Comparison of ENCODE assay signal across 21 mouse cellular contexts in the genomic region with DNA sequence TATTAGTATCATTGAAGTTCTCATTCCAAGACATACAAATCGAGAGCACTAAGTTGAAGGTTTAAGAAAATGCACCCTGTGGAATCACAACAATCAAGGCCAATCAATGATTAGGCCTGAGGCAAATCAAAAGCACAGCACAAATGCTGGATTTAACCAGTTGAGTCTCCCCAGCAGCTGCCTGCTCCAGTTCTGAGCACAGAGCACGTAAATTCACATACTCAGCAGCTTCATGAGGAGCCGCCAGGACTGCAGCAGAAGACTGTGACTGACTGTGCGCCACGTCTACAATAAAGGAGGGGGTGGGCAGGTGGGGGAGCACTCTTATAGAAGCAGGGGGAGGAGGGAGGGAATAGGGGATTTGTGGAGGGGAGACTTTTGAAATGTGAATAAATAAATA. TPM values are rescaled to one million over a fixed set of nuclear protein-coding genes. Genes with fewer than 3 reads are reported as not detected.
A peak's percentile ranks its signal among the peaks of the same experiment; 100 is the strongest.
DNase-seq lines count a peak whose midpoint lies in the region; ATAC-seq and TF ChIP-seq lines count a peak whose summit lies in the region.
"Had no signal": no experiment of that assay in that cellular context is flagged by ENCODE, and none has a peak within 500 bp of the region (broad histone marks: within the 10 kb centered on the region; RNA-seq: fewer than 3 reads in every experiment).

No protein-coding gene starts in this region.

- intact Hi-C loops in left cerebral cortex, postnatal 36 days (cut with DNase I) = no loop called here

- H3K9me3 ChIP-seq in forebrain, postnatal 0 days (ENCODE audit: low read length) = no peaks in the 10 kb centered on the region
- H3K9me3 ChIP-seq in forebrain, embryonic 12.5 days = no peaks in the 10 kb centered on the region
- no peaks in the 10 kb centered on the region for H3K9me3 ChIP-seq in midbrain, embryonic 13.5 days
- no peaks in the 10 kb centered on the region for H3K9me3 ChIP-seq in midbrain, embryonic 10.5 days (replicated peaks)
- H3K9me3 ChIP-seq: embryonic facial prominence, embryonic 13.5 days; intestine, embryonic 15.5 days; limb, embryonic 15.5 days; liver, embryonic 15.5 days; neural tube, embryonic 13.5 days had no signal

- H3K4me3 ChIP-seq in forebrain, postnatal 0 days (ENCODE audit: low read depth, low read length) = no peak overlapping the region
- H3K4me3 ChIP-seq in forebrain, embryonic 12.5 days (replicated peaks) = no peak overlapping the region
- no peak overlapping the region for H3K4me3 ChIP-seq in midbrain, embryonic 13.5 days (replicated peaks)
- no peak overlapping the region for H3K4me3 ChIP-seq in midbrain, embryonic 10.5 days
- H3K4me3 ChIP-seq: embryonic facial prominence, embryonic 13.5 days; intestine, embryonic 15.5 days; limb, embryonic 15.5 days; liver, embryonic 15.5 days; neural tube, embryonic 13.5 days had no signal

- ATAC-seq in forebrain, postnatal 0 days = peak; percentile 84
- ATAC-seq in forebrain, embryonic 12.5 days (ENCODE audit: low FRiP score) = no peak
- 0 out of 2 replicates have a peak, but pooled peaks have one; percentile 62 for ATAC-seq in midbrain, embryonic 13.5 days
- ATAC-seq: intestine, embryonic 15.5 days had no signal

- DNase-seq in forebrain, postnatal 0 days = no peak
- DNase-seq in midbrain, embryonic 10.5 days (ENCODE audit: low spot score) = no peak
- peak; percentile 54 for DNase-seq in ZHBTc4 (ENCODE audit: low read depth, low spot score)
- peak; percentile 34 for DNase-seq in yolk sac, embryonic 10.5 days (ENCODE audit: low spot score)
- DNase-seq in left cerebral cortex, postnatal 36 days (ENCODE audit: low spot score in 2 of 2) = no peak
- DNase-seq: adrenal gland, adult 8-10 months; cerebellum, adult 11 months; cerebellum, postnatal 10 days; gastrocnemius, postnatal 36 days; kidney, postnatal 10 days; right cerebral cortex, postnatal 14 days; spleen, adult 18-20 months; thymus, postnatal 36 days had no signal

- H3K4me1 ChIP-seq in forebrain, postnatal 0 days (ENCODE audit: insufficient read depth) = no peaks in the 10 kb centered on the region
- no peaks in the 10 kb centered on the region for H3K4me1 ChIP-seq in forebrain, embryonic 12.5 days
- no peaks in the 10 kb centered on the region for H3K4me1 ChIP-seq in midbrain, embryonic 13.5 days (replicated peaks)
- no peaks in the 10 kb centered on the region for H3K4me1 ChIP-seq in midbrain, embryonic 10.5 days
- H3K4me1 ChIP-seq: intestine, embryonic 15.5 days; limb, embryonic 15.5 days; liver, embryonic 15.5 days had no signal

- H3K27ac ChIP-seq in forebrain, postnatal 0 days (ENCODE audit: low read depth, low read length) = no peak overlapping the region
- no peak overlapping the region for H3K27ac ChIP-seq in forebrain, embryonic 12.5 days
- no peak overlapping the region for H3K27ac ChIP-seq in midbrain, embryonic 13.5 days
- H3K27ac ChIP-seq in midbrain, embryonic 10.5 days (replicated peaks) = no peak overlapping the region
- H3K27ac ChIP-seq: embryonic facial prominence, embryonic 13.5 days; intestine, embryonic 15.5 days; limb, embryonic 15.5 days; liver, embryonic 15.5 days; neural tube, embryonic 13.5 days had no signal

- H3K27me3 ChIP-seq in forebrain, postnatal 0 days (ENCODE audit: insufficient read depth, low read length) = no peaks in the 10 kb centered on the region
- H3K27me3 ChIP-seq in forebrain, embryonic 12.5 days = no peaks in the 10 kb centered on the region
- H3K27me3 ChIP-seq in midbrain, embryonic 13.5 days = no peaks in the 10 kb centered on the region
- H3K27me3 ChIP-seq in midbrain, embryonic 10.5 days (ENCODE audit: low read depth, poor library complexity, severe bottlenecking) = no peaks in the 10 kb centered on the region
- H3K27me3 ChIP-seq: CH12.LX; embryonic facial prominence, embryonic 13.5 days; intestine, embryonic 15.5 days; limb, embryonic 15.5 days; liver, embryonic 15.5 days; neural tube, embryonic 13.5 days had no signal

- WGBS in forebrain, postnatal 0 days = 76% methylated on average over 5 of the region's 5 CpGs
- WGBS in forebrain, embryonic 12.5 days = 74% methylated on average over 5 of the region's 5 CpGs
- WGBS in midbrain, embryonic 13.5 days = 78% methylated on average over 5 of the region's 5 CpGs
- 85% methylated on average over 5 of the region's 5 CpGs for WGBS in midbrain, embryonic 10.5 days

- H3K36me3 ChIP-seq in forebrain, postnatal 0 days (ENCODE audit: insufficient read depth) = no peaks in the 10 kb centered on the region
- no peaks in the 10 kb centered on the region for H3K36me3 ChIP-seq in forebrain, embryonic 12.5 days (replicated peaks)
- H3K36me3 ChIP-seq in midbrain, embryonic 13.5 days = no peaks in the 10 kb centered on the region
- no peaks in the 10 kb centered on the region for H3K36me3 ChIP-seq in midbrain, embryonic 10.5 days
- H3K36me3 ChIP-seq: embryonic facial prominence, embryonic 13.5 days; intestine, embryonic 15.5 days; limb, embryonic 15.5 days; liver, embryonic 15.5 days; neural tube, embryonic 13.5 days had no signal

- no peak overlapping the region for H3K4me2 ChIP-seq in forebrain, postnatal 0 days (ENCODE audit: low read depth)
- H3K4me2 ChIP-seq in forebrain, embryonic 12.5 days = no peak overlapping the region
- H3K4me2 ChIP-seq in midbrain, embryonic 13.5 days (replicated peaks) = no peak overlapping the region
- H3K4me2 ChIP-seq: embryonic facial prominence, embryonic 13.5 days; intestine, embryonic 15.5 days; limb, embryonic 15.5 days; liver, embryonic 15.5 days; neural tube, embryonic 13.5 days had no signal

- TF ChIP-seq CTCF in forebrain, postnatal 0 days (IDR thresholded peaks at IDR 0.05; ENCODE audit: low read depth) = no peak

- no peak overlapping the region for H3K9ac ChIP-seq in forebrain, postnatal 0 days
- H3K9ac ChIP-seq in forebrain, embryonic 12.5 days = no peak overlapping the region
- H3K9ac ChIP-seq in midbrain, embryonic 13.5 days (replicated peaks) = no peak overlapping the region
- H3K9ac ChIP-seq: embryonic facial prominence, embryonic 13.5 days; intestine, embryonic 15.5 days; limb, embryonic 15.5 days; liver, embryonic 15.5 days; neural tube, embryonic 13.5 days had no signal

RNA-seq across cellular contexts. Expression of a gene that starts 40.2 kb away (rescaled TPM):
- 7.6 and 18.2 TPM in 2 replicates for total RNA-seq in forebrain, postnatal 0 days (2014; rRNA removed)
- polyA plus RNA-seq in forebrain, postnatal 0 days (2015; fragmentation: Nextera tagmentation; extraction: Ambion mirVana) = 14.3 and 14.5 TPM in 2 replicates
- 27.8 and 37.4 TPM in 2 replicates for polyA plus RNA-seq in forebrain, embryonic 12.5 days (2016; fragmentation: Nextera tagmentation; extraction: Ambion mirVana)
- polyA plus RNA-seq in midbrain, embryonic 13.5 days (2015; fragmentation: Nextera tagmentation; extraction: Ambion mirVana) = 20.0 and 20.5 TPM in 2 replicates
- 37.8 and 53.4 TPM in 2 replicates for polyA plus RNA-seq in midbrain, embryonic 10.5 days (2016; fragmentation: Nextera tagmentation; extraction: Ambion mirVana)
- total RNA-seq in left cerebral cortex, postnatal 36 days (2021) = 10 to 100 TPM in 1 of 2 experiments, 1 to 10 TPM in 1; 9.4 to 15.3 TPM

Comparison
In these comparisons a context has a peak if more than half of its experiments do, and no peak if none do; other contexts are left out.
1. DNase-seq: peak in ZHBTc4 (single experiment) and yolk sac, embryonic 10.5 days (single experiment); none in forebrain, postnatal 0 days (single experiment), midbrain, embryonic 10.5 days (single experiment) and left cerebral cortex, postnatal 36 days (0 of 2).